Mouse (Mus musculus) adrenal gland, adult 2 months (tissue): ENCODE results near the gene Gpr34. TPM values are rescaled to one million over a fixed set of nuclear protein-coding genes. Genes with fewer than 3 reads are reported as not detected.
A peak's percentile ranks its signal among the peaks of the same experiment; 100 is the strongest.

Experiments used
- DNase-seq: peaks from one replicate; pipeline ENCODE4 v3.0.0; 2021
- long read RNA-seq: library from polyadenylated mRNA; stranded (forward); transcript quantifications from one replicate; pipeline ENCODE4 v2.0.0, GENCODE M21; 2021
- polyA plus RNA-seq: library from polyadenylated mRNA; depleted of rRNA; stranded (reverse); fragments of >200 nt; gene quantifications from 2 replicates; pipeline ENCODE4 v1.2.3, GENCODE M21; 2012; rRNA removed
- total RNA-seq, 2 experiments: library from RNA; stranded (reverse); gene quantifications; 2 replicates each; pipeline ENCODE4 v1.2.3; 2021

The Gpr34 gene
- total RNA-seq = 1 to 10 TPM in 1 of 2 experiments, under 1 TPM in 1; 0.86 to 1.9 TPM
- not detected in 2 replicates for polyA plus RNA-seq
- long read RNA-seq, partial matches to known transcripts = 0 of 2 reads
- long read RNA-seq, other reads (novel, unspliced or antisense) = 0 of 2 reads

DNA sequence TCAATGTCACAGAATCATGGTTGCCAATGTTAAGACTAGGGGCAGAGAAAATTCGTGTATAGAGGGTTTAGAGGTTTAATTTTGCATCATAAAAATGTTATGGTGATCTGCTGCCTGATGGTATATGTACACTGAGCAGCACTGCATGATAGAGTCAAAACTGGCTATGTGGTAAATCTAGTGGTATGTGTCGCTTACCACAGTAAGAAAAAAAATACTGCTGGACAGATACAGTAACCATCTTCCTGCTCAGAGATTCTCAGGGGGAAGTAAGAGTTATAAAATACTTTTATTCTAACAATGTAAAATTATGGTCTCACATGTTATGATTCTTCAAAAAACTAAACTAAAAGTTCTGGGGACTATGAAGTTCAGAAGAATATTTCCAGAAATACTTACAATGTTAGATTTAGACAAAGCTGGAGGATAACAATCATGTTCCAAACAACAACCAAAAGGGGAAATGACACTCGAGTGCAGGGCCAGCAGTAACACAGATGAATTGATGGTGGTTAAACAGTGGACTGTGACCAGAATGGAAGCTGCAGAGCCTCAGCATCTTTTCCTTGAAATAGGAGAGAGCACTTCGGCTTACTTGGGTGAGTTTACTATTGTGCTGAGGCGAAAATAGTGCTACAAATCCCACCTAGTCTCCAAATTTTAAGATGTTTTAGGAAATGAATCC is at the start of gene Gpr34:
Gene Gpr34, plus strand, starts transcription at position 491 of the 685 bp plus-strand sequence.
- DNase-seq = no peak

DNA sequence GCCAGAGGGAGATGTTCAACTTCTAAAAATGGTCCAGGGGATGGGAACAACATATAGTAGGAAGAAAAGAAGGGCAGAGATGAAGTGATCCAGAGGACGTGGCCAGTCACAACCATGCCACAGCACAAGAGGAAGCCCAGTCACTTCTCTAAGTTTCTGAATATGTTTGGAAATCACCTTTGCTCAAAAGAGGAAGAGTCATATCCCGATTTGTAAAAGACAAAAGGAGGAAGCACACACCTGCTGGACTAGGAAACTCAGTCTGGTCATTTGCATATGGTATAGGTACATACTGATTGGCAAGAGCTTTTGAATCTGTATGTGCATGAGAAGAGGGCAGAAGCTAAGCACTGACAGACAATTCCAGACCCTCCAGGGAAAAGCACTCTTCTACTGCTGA is 32.5 kb upstream of the Gpr34 start:
- DNase-seq = no peak

DNA sequence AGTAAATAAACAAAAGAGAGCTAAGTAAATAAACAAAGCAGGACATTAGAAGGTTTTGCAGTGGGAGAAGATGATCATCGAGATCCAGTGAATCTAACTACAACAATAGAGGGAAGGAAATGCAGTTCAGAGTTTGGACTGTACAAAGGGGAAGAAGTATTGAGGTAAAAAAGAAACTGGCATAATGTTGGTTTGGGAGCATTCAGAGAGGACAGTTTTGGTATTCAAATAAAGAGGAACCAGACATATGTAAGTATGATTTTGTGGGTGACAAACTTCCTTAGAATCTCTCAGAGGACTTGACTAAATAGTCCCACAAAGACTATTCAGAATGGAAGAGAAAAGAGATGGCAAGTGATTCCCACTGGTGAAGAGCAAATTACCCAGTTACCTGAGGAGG is 31.9 kb upstream of the Gpr34 start:
- DNase-seq = no peak

DNA sequence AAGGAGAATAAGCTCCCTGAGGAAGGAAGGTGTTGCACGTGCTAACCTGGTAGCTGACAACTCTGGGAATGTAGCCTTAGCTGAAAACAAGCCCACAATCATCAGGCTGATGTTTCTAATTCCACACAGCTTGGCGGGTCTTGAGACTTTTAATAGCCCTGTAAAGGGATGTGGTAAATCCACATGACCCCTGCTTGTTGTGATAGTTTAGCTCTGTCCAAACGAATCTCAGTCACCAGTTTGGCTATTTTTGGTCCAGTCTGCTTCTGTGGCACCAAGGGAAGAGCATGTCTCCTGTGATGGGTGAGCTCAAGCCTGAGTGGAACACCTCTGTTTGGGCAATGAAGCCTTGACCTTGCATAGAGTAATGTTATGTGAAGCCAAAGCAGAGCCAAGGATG is 25.1 kb upstream of the Gpr34 start:
- DNase-seq = no peak

DNA sequence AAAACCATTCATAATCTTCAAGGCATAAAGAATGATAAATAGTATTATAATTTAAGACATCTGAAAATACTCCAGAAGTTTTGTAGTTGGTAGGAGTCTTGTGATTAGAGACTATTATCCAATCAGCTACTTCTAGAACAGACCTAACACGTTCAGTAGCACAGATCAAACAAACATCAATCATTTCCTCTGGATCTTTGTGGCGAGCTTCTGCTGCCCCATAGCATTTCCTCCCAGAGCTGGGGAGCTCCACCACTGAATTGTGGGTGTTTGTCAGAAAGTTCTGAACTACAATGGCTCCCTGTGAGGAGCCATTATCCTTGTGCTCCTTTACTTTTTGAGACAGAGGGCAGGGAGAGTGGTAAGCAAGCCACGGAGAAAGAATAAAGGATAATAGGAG is 24.1 kb upstream of the Gpr34 start:
- no peak for DNase-seq

DNA sequence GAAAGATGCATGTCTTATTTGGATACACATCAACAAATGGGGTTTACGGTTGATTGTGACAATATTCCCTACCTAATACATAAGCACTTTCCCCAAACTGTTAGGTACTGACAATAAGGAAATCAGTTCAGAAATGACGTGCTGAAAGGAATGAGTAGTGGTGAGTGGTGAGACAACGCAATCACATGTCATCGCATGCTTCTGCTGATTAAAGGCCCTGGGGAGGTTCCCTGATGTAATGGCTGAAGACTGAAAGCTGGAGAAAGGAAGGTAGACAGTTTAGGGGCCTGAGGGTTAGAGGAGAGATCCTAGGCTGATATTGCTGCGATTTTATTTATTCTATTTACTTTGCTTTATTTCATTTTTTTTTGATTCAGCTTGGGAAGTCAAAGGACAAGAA is 20.8 kb upstream of the Gpr34 start:
- no peak for DNase-seq

DNA sequence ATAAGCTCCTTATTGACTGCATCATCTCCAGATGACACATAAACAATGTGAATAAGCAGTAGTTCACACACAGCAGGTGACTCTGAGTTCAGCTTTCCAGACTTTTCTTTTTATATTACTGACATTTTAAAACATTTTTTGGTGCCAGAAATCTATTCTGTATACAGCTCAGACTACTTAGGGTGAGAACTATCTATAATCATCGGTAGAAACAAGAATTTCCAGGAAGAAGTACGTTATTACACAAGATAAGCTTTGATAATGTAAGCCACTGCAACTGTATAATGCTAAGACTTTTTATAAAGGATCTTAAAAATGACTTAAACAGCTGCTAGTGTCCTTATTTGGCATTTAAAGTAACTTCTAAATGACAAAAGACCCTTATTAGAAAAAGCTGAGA is 19.8 kb upstream of the Gpr34 start:
- DNase-seq = no peak

DNA sequence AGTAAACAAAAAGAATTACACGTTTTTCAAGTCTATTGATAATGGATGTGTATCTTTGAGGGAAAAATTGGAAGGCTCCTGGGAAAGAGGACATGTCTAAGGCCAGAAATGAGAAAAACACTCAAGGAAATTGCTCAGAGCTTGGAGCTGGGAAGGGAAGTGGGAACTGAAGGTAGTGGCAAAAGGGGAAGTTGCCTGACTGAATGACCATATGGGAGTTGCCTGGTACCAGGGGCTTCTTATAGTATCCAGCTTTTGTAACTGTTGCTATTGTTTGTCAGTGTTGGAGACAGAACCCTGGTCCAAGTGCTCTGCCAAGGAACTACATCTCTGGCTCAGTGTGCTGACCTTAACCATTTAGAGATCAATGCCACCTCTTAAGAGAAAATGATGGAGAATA is 15.2 kb upstream of the Gpr34 start:
- DNase-seq = no peak

DNA sequence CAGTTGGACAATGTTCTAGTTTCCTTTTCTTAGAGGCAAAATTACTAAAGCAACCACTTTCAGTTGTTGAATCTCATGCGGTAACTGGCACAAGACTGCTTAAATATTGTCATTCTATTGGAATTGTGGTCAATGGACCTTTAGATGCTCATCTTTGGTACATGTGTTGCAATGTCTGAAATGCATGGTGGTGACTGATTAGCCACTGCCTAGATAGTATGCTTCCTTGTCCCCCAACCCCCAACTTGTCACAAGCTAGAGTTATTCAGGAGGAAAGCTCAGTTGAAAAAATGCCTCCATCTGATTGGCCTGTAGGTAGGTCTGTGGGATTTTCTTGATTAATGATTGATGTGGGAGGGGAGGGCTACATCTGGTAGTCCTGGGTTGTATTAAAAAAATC is 14.6 kb upstream of the Gpr34 start:
- no peak for DNase-seq

DNA sequence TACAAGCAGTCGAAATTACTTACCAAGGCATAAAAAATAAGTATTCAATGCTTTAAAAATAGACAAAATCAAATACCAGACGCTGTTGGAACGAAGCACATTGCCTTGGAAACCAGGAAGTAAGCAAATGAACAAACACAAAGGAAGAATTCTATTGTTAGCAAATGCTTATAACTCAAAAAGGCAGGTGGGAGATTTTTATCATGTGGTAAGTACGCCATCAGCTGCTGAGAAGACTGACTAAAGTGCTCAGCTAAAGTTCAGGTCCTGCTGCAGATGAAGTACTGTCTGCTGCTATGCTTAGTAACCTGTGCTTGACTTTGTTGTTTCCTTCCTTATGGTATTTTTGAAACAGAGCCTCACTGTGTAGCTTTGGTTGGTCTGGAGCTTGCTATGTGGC is 13.4 kb upstream of the Gpr34 start:
- DNase-seq = no peak

DNA sequence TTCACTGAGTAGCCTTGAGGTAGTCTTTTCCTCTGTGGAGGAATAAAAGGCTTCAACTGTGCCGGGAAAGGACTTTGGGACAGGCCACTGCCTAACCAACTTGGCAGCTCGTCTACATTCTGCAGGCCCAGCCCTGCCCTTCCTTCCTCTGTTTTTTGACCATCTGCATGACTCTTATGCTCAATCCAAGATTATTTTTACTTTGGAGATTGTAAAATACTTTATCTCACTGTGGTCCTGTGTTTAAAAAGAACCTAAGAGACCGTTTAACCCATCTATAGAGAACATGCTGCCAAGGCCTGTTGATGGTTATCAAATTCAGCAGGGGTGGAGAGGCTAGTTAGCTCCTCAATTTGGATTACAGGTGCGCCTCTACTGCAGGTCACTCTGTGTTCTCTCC is 10.4 kb upstream of the Gpr34 start:
- DNase-seq = no peak

DNA sequence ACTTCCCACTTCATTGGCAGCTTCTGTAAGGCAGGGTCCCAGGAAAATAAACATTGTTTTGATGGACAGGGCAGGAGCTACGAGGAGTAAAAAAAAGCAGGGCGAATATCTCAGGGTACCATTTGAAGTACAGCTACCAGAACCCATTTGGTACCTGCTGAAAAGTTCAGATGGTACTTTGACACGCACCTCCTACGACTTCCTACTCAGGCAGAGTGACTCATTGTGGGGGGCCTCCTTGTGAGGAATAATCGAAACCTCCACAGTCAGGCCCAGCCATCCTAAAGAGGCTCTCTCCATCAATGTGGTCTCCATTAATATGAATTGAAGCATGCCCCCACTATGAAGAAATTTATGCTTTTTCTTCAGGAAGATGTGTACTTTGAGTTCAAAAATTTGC is 9.2 kb upstream of the Gpr34 start:
- DNase-seq = no peak

DNA sequence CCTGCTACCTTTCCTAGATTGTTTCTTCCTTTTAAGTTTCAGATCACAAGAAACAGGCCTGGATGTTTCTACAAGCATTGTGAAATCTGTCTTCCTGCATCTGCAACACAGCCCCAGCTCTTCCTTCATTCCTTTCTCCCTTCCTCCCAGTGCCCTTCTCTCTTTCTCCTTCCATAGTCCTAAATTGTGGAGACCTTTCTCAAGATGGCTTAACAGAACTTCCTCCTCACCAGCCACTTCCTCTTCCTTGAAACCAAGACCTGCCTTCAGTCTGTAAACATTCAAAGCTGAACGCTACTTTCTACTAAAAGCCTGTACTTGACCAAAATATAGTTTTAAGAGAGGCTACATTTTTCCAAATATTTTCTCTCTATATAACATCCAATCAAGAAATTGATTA is 4.5 kb downstream of the Gpr34 start:
- no peak for DNase-seq

DNA sequence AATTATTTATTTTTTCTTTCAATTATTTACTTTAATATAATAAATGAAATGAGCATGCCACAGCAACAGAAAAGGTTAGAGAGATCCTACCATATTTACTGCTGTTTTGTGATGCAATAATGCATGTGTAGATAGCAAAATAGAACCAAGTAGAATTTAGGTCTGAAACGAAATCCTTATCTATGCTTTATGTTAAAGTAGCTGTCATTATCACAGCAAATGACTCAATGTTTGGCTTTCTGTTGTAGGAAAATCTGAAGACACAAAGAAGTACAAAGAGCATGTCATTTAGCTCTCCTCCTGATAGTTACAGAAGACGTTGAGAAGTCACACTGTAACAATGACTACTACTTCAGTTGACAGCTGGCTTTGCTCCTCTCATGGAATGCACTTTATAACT is 7.0 kb downstream of the Gpr34 start:
- DNase-seq = no peak

DNA sequence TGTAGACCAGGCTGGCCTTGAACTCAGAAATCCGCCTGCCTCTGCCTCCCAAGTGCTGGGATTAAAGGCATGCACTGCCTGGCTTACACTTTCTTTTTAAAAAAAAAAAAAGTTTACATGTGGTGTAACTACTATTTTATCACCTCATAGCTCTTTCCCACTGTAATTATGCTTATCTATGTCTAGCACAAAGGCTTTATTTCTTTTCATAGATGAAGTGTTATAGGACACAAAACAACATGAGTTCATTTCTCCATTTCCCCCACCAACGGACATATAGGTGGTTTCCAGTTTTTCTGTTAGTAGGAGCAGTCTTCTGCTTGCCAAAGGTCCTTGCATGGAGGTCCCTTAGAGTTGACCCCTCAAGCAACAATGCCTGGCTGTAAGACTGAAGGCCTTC is 20.0 kb downstream of the Gpr34 start:
- no peak for DNase-seq

DNA sequence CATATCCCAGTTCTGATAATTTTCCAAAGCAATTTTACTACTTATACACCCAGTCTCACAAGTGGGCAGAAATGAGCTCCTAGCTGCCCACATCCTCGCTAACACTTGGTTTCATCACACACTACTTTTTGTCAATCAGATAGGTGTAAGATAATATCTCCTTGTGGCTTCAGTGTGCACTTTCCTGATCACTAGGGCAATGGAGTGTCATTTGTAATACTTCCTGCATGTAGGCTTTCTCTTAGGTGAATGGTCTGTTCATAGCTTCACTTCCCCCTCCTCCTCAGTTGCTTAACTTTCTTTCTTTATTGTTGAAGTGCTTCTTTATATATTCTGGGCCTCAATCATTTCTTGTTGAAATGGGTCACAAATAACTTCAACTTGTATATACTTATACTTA is 20.4 kb downstream of the Gpr34 start:
- no peak for DNase-seq

DNA sequence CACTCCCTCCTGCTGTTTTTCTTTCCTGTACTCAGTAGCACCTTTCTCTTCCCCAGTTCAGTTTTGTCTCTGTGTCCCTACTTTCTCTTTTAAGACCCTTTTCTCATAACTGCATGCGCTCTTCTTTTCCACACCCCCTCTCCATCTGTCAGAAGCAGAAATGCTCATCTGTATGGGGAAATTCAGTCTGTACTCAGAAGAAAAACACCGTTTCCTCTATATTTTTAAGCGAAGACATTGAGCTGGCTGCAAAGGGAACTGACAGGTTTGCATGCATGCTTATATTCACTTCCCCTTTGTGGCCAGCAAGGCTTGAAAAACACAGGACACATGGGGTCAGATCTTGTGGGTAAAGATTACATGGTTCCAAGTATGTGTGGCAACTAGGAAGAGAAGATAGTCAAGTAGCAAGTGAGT is 23.1 kb downstream of the Gpr34 start:
- no peak for DNase-seq

DNA sequence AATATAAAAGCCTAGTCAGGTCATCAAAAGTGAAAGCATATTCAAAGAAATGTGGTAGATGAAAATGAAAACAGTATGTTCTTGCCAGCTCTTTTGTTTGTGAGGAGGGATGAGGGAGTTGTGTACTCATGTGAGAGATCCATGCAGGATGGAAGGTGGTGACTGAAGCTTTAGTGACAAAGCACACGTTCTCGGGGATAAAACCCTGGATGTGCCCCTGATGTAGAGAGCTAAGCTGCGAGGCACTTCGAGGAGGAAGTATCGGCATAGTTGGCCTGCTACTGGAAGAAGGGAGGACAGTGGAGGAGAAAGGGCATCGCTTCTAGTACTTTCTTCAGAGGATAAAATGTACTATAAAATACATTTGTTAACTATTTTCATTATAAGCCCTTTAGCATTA is 24.0 kb downstream of the Gpr34 start:
- DNase-seq = no peak

DNA sequence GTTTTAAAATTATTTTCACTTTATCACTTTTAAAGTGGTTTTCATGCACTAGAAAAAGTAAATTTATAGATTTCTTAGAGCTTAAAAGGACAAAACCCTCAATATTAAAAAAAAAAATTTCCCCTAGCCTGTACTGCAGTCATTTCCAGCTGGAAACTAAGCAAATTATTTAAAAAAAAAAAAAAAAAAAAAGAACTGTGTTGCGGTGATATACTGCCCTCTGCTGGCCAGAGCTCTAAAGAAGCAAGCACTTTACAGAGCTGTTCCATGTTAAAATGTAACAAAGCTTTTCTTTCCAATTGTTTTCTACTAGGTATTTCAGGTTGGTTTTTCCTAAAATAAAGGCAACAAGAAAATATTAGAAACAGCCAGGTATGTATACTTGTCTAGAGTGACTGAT is 24.8 kb downstream of the Gpr34 start:
- DNase-seq = peak; percentile 15

DNA sequence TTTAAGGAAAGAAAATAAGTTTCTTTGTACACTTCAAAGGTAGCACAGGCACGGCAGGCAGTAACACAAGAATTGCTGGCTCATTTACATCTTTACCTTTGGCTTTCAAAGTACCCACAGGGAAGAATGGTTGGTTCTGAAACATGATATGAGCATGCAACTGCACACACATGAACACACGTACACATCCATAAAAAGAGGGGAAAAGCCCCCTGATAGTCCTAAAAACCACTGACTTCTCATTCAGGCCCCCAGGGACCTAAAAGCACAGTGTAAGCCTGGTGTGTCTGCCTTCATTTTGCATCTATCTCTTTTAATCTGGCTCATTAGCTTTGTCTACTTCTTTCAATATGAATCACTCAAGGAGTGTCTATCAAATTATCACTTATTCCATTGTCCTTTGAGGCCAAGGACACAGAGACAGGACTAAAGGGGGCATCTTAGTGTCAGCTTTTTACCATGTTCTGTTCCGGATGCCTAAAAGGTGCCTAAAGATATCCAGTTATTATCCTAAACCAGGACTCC is 26.8 kb downstream of the Gpr34 start:
- DNase-seq = no peak

DNA sequence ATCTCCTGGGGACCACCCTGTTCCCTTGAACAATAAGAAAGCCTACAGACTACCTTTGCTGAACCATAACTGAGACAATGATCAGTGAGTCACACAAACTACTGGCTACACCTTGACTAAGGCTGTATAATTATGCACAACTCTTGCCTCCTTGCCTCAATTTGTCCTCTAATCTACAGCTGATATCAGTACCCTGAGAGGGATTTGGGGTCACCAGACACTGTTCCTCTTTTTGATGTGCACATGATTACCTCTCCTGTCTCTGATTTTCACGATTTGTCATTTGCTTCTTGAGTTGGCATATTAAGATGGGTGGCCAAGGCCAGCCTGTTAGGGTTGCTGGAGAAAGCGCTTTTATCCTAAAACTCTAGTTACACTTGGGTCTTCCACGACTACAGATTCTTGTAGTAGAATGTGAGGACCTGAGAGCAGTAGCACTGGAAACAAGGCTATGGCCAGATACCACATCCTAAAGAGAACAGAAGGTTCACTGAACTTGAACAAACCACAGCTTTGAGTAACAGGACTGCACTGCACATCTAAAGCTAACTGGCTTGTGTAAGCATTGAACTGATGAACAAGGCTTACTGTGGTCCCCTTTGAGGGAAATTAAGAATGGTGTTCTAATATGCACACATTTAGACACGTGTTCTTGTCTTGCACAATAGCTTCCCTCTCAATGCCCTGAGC is 27.5 kb downstream of the Gpr34 start:
- DNase-seq = no peak

DNA sequence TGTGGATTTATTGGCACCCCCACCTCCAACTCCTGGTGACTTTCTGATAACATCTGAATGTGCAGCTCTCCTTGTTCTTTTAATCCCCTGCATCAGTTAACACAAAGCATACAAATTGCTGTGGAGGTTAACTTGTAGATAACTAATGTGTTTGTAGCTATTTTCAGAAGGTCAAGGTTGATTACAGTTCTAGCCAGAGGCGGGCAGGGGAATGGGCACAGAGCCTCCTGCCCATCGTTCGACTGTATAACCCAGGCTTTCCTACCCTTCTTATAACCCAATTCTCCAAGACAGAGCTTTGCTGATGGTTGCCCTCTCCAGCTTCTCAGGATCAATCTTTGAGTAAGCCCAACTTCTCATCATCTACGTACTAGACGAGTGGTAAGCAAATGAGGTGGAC is 29.2 kb downstream of the Gpr34 start, which contains the start of gene Gpr82:
Gene Gpr82, plus strand, starts transcription at position 301 of the 400 bp plus-strand sequence.
- DNase-seq = no peak

DNA sequence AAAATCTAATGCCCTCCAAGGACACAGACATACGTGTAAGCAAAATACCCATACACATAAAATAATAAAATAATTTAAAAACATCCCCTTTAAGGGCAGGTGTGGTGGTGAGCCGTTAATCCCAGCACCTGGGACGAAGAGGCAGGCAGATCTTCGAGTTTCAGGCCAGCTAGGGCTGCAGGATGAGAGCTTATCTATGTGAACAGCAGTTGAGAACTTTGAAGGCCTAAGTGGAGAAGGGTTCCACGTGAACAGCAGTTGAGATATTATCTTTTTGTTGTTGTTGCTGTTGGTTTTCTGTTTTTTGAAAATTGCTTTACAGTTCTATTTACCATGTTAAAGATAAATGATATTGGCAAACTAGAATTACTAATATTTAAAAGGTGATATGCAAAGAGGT is 37.0 kb downstream of the Gpr34 start:
- DNase-seq = no peak

DNA sequence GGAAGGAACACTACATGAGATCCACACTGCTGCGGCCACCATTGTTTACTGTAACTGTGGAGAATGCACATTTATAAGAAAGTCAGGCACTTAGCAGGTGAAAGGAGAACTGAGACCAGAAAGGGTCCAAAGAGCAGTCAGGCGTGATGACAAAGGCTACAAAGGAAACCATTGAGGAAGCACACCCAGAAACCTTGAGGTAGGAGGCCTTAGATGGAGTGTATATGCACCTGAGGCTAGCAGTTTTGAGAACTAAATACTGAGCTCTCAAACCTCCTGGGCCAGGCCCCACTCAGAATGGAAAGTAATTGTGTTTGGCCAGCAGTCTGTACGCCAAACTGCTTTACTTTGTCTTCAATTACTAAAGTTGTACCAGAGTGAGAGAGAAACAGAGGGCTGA is 38.5 kb downstream of the Gpr34 start:
- no peak for DNase-seq
